Mouse (Mus musculus) ES-Bruce4 (cell line): ENCODE results near the gene Mtf2. TPM values are rescaled to one million over a fixed set of nuclear protein-coding genes. Genes with fewer than 3 reads are reported as not detected.
A peak's percentile ranks its signal among the peaks of the same experiment; 100 is the strongest.

ENCODE experiments used
- H3K27ac ChIP-seq: 2 replicates; pipeline ENCODE4 v1.5.1; 2012; ENCODE audit warnings: low read length, inconsistent platforms; ENCODE audit not compliant: insufficient read depth
- H3K27me3 ChIP-seq: 2 replicates; pipeline ENCODE4 v1.6.1; 2012; ENCODE audit warnings: mild to moderate bottlenecking, low read length, inconsistent platforms; ENCODE audit not compliant: control insufficient read depth, poor library complexity, insufficient read depth, severe bottlenecking
- H3K36me3 ChIP-seq: 2 replicates; pipeline ENCODE4 v1.6.1; 2012; ENCODE audit warnings: inconsistent platforms, mild to moderate bottlenecking, low read length, moderate library complexity; ENCODE audit not compliant: control insufficient read depth, poor library complexity, insufficient read depth, severe bottlenecking
- H3K4me1 ChIP-seq: one replicate; pipeline ENCODE4 v1.8.1; 2011; ENCODE audit warnings: low read length; ENCODE audit not compliant: control insufficient read depth, insufficient read depth
- H3K4me3 ChIP-seq: 2 replicates; pipeline ENCODE4 v1.5.1; 2011; ENCODE audit warnings: low read depth, mild to moderate bottlenecking, low read length
- H3K9ac ChIP-seq: 2 replicates; pipeline ENCODE4 v1.6.1; 2012; ENCODE audit warnings: low read depth, mild to moderate bottlenecking, inconsistent platforms; ENCODE audit not compliant: poor library complexity, severe bottlenecking
- H3K9me3 ChIP-seq: replicated peaks from 2 replicates; pipeline ENCODE4 v1.6.1; 2012; ENCODE audit warnings: mild to moderate bottlenecking, low read length, inconsistent platforms; ENCODE audit not compliant: control insufficient read depth, poor library complexity, insufficient read depth, severe bottlenecking
- EP300 ChIP-seq: IDR thresholded peaks from 2 replicates; pipeline ENCODE4 v1.6.1; 2011; ENCODE audit warnings: low read depth, low read length; ENCODE audit not compliant: insufficient read depth
- POLR2A ChIP-seq: IDR thresholded peaks from one replicate; pipeline ENCODE4 v1.8.1; 2011; ENCODE audit warnings: low read length; ENCODE audit not compliant: insufficient read depth
- polyA plus RNA-seq: library from polyadenylated mRNA; stranded (reverse); fragments of >200 nt; gene quantifications from 2 replicates; pipeline ENCODE4 v1.2.4, GENCODE M21; 2011; ENCODE audit warnings: low read depth; ENCODE audit not compliant: missing spikeins, insufficient read depth, insufficient read length

Mtf2 gene
- polyA plus RNA-seq, 1 experiment = 257 TPM

- Histone ChIP-seq H3K4me3 (peak overlapping the region; percentile 89), H3K9ac (peak overlapping the region; percentile 82)
Measured at GRCm38 (mm10) chr5:108131849-108132440, 66.5 kb downstream of the Mtf2 start.

GRCm38 (mm10) chr5:108132441-108133243 lies 67.2 kb downstream of the Mtf2 start, which contains the start of the genes Tmed5 and Ccdc18:
Gene Tmed5, minus strand, starts transcription at chr5:108132620.
Gene Ccdc18, plus strand, starts transcription at chr5:108132875.
- H3K36me3 ChIP-seq = peaks cover 13% of the 10 kb centered on the region
- peak within 1 kb of the TSS; percentile 82 for H3K9ac ChIP-seq
- TF ChIP-seq POLR2A = peak; percentile 79
- TF ChIP-seq EP300 = no peak
- H3K4me1 ChIP-seq = no peaks in the 10 kb centered on the region
- no peaks in the 10 kb centered on the region for H3K9me3 ChIP-seq
- H3K4me3 ChIP-seq = peak within 1 kb of the TSS; percentile 89
- H3K27ac ChIP-seq = peak within 1 kb of the TSS; percentile 77
- no peaks in the 10 kb centered on the region for H3K27me3 ChIP-seq

More at GRCm38 (mm10) chr5:108131849-108132440, 66.5 kb downstream of the Mtf2 start:
- TF ChIP-seq POLR2A (no peak), EP300 (0 out of 2 replicates have a peak, but pooled peaks have one; percentile 15)
- H3K27ac ChIP-seq = peak overlapping the region; percentile 59
- no peaks in the 10 kb centered on the region for H3K9me3 ChIP-seq
- H3K36me3 ChIP-seq = peaks cover 14% of the 10 kb centered on the region
- H3K27me3 ChIP-seq = no peaks in the 10 kb centered on the region
- no peaks in the 10 kb centered on the region for H3K4me1 ChIP-seq

- no peak overlapping the region for H3K4me3 ChIP-seq
- H3K27ac ChIP-seq = no peak overlapping the region
- no peak for TF ChIP-seq POLR2A
- H3K9me3 ChIP-seq = no peaks in the 10 kb centered on the region
- no peaks in the 10 kb centered on the region for H3K4me1 ChIP-seq
- no peaks in the 10 kb centered on the region; the same call in 1 of the 2 replicates for H3K36me3 ChIP-seq
- no peaks in the 10 kb centered on the region for H3K27me3 ChIP-seq
- H3K9ac ChIP-seq = no peak overlapping the region
Measured at GRCm38 (mm10) chr5:108152592-108152991, 87.1 kb downstream of the Mtf2 start.

Other genes with a start within 250 kb of the Mtf2 start
- gene Ube2d2b, start 235.6 kb upstream of the Mtf2 start, polyA plus RNA-seq = not detected in 2 replicates
- 69.3 and 72.9 TPM in 2 replicates for gene Evi5, start 190.6 kb upstream of the Mtf2 start, polyA plus RNA-seq
- 145 and 151 TPM in 2 replicates for gene Rpl5, start 165.2 kb upstream of the Mtf2 start, polyA plus RNA-seq
- gene Fam69a, start 78.6 kb upstream of the Mtf2 start, polyA plus RNA-seq = 7.8 and 8.9 TPM in 2 replicates
- 34.3 and 37.0 TPM in 2 replicates for gene Tmed5, start 66.9 kb downstream of the Mtf2 start, polyA plus RNA-seq
- 45.3 and 50.2 TPM in 2 replicates for gene Ccdc18, start 67.2 kb downstream of the Mtf2 start, polyA plus RNA-seq
- 39.6 and 44.7 TPM in 2 replicates for gene Dr1, start 203.2 kb downstream of the Mtf2 start, polyA plus RNA-seq
- gene Pigg, start 246.9 kb downstream of the Mtf2 start, polyA plus RNA-seq = 8.7 and 10.0 TPM in 2 replicates